Mouse (Mus musculus) forebrain, embryonic 16.5 days (tissue): ENCODE data around the gene Bcl2l10. TPM values are rescaled to one million over a fixed set of nuclear protein-coding genes. Genes with fewer than 3 reads are reported as not detected.
A peak's percentile ranks its signal among the peaks of the same experiment; 100 is the strongest.

ENCODE experiments used
- ATAC-seq: fragments of 200-750 bp; cut with Nextera tagmentation; 2 replicates; pipeline ENCODE4 v1.8.0; 2017; ENCODE audit warnings: mild to moderate bottlenecking, moderate library complexity
- H3K27ac ChIP-seq: fragments of 300-500 bp; sonication (generic); 2 replicates; pipeline ENCODE4 v1.5.1; 2014; ENCODE audit warnings: low read length, control low read depth
- H3K27me3 ChIP-seq: fragments of 300-500 bp; sonication (generic); replicated peaks from 2 replicates; pipeline ENCODE4 v1.6.1; 2014; ENCODE audit warnings: low read length; ENCODE audit not compliant: control insufficient read depth, insufficient read depth
- H3K36me3 ChIP-seq: fragments of 300-500 bp; sonication (generic); 2 replicates; pipeline ENCODE4 v1.6.1; 2014; ENCODE audit not compliant: control insufficient read depth, insufficient read depth
- H3K4me1 ChIP-seq: fragments of 300-500 bp; sonication (generic); replicated peaks from 2 replicates; pipeline ENCODE4 v1.6.1; 2014; ENCODE audit warnings: low read length; ENCODE audit not compliant: control insufficient read depth, insufficient read depth
- H3K4me2 ChIP-seq: fragments of 300-500 bp; sonication (generic); 2 replicates; pipeline ENCODE4 v1.6.1; 2014; ENCODE audit warnings: mild to moderate bottlenecking, low read length, control low read depth
- H3K4me3 ChIP-seq: fragments of 300-500 bp; sonication (generic); replicated peaks from 2 replicates; pipeline ENCODE4 v1.5.1; 2014; ENCODE audit warnings: mild to moderate bottlenecking, low read length, control low read depth
- H3K9ac ChIP-seq: fragments of 300-500 bp; sonication (generic); replicated peaks from 2 replicates; pipeline ENCODE4 v1.6.1; 2014; ENCODE audit warnings: low read depth, low read length, control low read depth
- H3K9me3 ChIP-seq: fragments of 300-500 bp; sonication (generic); 2 replicates; pipeline ENCODE4 v1.6.1; 2016; ENCODE audit warnings: low read length; ENCODE audit not compliant: control insufficient read depth
- WGBS: fragments of 180-500 bp; shearing (Covaris S2); extraction: QIAGEN DNeasy Blood & Tissue Kit; methylation state at CpG from one replicate; pipeline ENCODE4 v1.1.7; 2014; 5-methylcytosine and 5-hydroxymethylcytosine counted together
- polyA plus RNA-seq: library from polyadenylated mRNA; unstranded; fragments of >200 nt; fragmentation: Nextera tagmentation; extraction: Ambion mirVana; gene quantifications from 2 replicates; pipeline ENCODE4 v1.2.1, GENCODE M21; 2015

Bcl2l10 gene
- polyA plus RNA-seq, 1 experiment from 2014 or later, result not detected

DNA sequence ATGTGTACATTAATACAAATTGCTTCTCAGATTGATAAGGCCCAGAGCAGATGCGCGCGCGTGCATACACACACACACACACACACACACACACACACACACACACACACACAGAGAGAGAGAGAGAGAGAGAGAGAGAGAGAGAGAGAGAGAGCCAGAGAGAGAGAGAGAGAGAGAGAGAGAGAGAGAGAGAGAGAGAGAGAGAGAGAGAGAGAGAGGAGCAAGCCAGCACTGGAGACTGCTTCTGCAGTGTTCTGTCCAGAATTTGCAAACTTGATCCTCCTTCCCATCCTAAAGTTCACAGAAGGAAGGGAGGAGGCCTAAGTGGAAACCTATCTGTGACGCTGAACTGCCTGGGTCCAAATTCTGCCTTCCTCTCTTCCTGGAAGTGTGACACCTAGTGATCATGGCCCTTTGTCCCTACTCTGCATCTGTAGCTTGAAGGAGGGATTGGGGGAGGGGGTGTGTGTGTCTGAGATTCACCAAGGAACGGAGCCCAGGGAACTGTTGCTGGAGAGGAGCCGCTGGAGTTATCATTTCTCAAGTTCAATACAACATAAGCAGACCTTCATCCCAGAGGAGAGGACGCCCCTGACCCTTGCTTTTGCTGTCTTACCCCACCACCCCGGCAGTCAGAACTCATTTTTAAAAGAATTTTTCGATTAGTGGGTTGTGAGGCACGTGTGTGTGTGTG lies 34.3 kb upstream of the Bcl2l10 start:
- no peaks in the 10 kb centered on the region for H3K9me3 ChIP-seq
- peak; percentile 35 for ATAC-seq
- H3K27me3 ChIP-seq, result no peaks in the 10 kb centered on the region
- no peaks in the 10 kb centered on the region for H3K36me3 ChIP-seq
- peaks cover 19% of the 10 kb centered on the region for H3K4me1 ChIP-seq
- 33% methylated on average over 11 of the region's 11 CpGs for WGBS
- H3K4me3 ChIP-seq, result peak overlapping the region; percentile 79
- peak overlapping the region; percentile 70 for H3K4me2 ChIP-seq
- peak overlapping the region; percentile 81 for H3K9ac ChIP-seq
- H3K27ac ChIP-seq, result peak overlapping the region; percentile 80

DNA sequence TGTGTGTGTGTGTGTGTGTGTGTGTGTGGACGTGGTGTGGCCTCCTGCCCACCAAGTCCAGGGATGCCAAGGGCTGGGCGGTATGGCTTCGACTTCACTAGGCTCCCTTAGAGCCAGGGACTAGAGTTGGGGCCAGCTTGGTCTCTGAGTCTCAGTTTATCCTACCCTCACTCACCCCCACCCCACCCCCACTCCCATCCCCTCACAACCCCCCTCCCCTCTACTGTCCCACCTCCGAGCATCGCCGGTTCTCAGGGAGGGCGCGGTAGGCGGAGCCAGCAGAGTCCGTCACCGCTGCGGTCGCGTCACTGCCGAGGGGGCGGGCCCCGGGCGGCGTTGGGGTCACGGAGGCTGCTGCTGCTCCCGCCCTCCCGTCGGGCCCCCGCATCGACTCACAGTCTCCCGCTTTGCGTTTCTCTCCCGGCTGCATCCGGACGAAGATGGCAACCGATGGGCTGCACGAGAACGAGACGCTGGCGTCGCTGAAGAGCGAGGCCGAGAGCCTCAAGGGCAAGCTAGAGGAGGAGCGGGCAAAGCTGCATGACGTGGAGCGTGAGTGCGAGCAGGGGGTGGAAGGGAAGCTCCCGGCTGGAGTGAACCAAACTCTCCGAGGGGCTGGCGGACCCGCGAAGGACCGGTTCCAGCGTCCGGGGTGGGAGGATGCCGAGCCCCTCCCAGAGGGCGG lies 33.6 kb upstream of the Bcl2l10 start:
- WGBS, result under 1% methylated on average over 49 of the region's 52 CpGs
- Histone ChIP-seq H3K27ac (peak overlapping the region; percentile 80), H3K4me3 (peak overlapping the region; percentile 79), H3K27me3 (no peaks in the 10 kb centered on the region), H3K4me2 (peak overlapping the region; percentile 70), H3K9me3 (no peaks in the 10 kb centered on the region), H3K4me1 (peaks cover 19% of the 10 kb centered on the region), H3K36me3 (no peaks in the 10 kb centered on the region), H3K9ac (peak overlapping the region; percentile 81)
- ATAC-seq, result peak; percentile 86

- Histone ChIP-seq H3K9ac (peak overlapping the region; percentile 81), H3K9me3 (no peaks in the 10 kb centered on the region), H3K27me3 (no peaks in the 10 kb centered on the region), H3K27ac (peak overlapping the region; percentile 80), H3K36me3 (no peaks in the 10 kb centered on the region), H3K4me3 (peak overlapping the region; percentile 79), H3K4me1 (peaks cover 19% of the 10 kb centered on the region), H3K4me2 (peak overlapping the region; percentile 70)
- WGBS, result 2% methylated on average over 22 of the region's 22 CpGs
- ATAC-seq, result peak; percentile 9
Observed at GRCm38 (mm10) chr9:75314517-75315105, 32.9 kb upstream of the Bcl2l10 start.

DNA sequence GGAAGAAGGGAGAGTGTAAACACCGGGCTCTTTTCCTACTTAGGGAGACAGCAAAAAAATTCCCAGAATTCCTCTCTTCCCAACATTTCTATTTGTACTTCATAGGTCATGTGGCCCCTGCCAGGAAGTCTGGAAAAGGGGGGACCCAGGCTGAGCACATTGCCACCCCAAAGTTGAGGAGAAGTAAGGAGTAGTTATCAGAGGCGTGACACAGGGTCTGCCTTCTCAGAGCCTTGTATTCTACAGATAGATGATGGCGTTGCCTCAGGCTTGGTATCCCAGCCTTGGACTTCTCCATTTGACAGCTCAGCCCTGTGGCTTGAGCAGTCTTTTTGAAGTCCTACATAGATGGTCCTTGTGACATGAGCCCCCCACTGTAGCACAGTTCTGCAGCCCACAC lies 32.3 kb upstream of the Bcl2l10 start:
- Histone ChIP-seq H3K9ac (no peak overlapping the region), H3K4me3 (peak overlapping the region; percentile 79), H3K27me3 (no peaks in the 10 kb centered on the region), H3K4me2 (peak overlapping the region; percentile 70), H3K36me3 (no peaks in the 10 kb centered on the region), H3K4me1 (peaks cover 19% of the 10 kb centered on the region), H3K27ac (no peak overlapping the region), H3K9me3 (no peaks in the 10 kb centered on the region)
- 78% methylated on average over 3 of the region's 3 CpGs for WGBS
- no peak for ATAC-seq

- Histone ChIP-seq H3K4me3 (no peak overlapping the region), H3K27ac (no peak overlapping the region), H3K36me3 (no peaks in the 10 kb centered on the region), H3K4me1 (peaks cover 19% of the 10 kb centered on the region), H3K9me3 (no peaks in the 10 kb centered on the region), H3K9ac (no peak overlapping the region), H3K27me3 (no peaks in the 10 kb centered on the region), H3K4me2 (no peak overlapping the region)
- ATAC-seq, result no peak
- WGBS, result 88% methylated on average over 6 of the region's 6 CpGs
Observed at GRCm38 (mm10) chr9:75316771-75317170, 30.8 kb upstream of the Bcl2l10 start.

DNA sequence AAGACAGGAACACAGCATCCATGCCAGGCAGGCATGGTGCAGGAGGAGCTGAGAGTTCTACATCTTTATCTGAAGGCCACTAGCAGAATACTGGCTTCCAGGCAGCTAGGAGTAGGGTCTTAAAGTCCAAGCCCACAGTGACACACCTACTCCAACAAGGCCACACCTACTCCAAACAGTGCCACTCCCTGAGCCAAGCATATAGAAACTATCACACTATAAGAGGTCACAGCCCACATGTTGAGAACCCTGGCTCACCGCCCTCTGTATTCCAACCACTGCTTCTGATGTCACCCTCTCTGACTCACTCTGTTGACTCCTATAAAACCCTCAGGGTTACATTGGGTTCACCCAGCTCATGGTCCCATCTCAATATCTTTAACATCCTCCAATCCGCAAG lies 29.4 kb upstream of the Bcl2l10 start:
- no peaks in the 10 kb centered on the region for H3K27me3 ChIP-seq
- H3K4me3 ChIP-seq, result no peak overlapping the region

DNA sequence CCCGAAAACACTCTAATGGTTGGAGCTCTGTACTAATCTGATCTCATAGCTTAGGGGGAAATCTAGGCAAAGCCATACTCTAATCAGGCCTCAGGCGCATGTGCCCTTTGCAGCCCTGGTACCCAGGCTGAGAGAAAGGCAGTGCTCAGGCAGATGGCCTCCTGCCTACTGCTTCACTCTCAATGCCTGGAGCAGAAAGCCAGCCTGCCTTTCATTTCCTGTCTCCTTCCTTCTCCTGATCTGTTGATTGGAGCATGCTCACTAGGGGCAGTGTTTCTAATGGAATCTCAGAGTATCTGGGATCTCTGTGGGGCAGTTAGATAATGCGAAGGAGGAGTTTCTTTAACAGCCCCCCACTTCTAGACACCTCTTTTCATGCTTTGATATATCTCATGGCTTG lies 28.2 kb upstream of the Bcl2l10 start:
- Histone ChIP-seq H3K9ac (0 out of 2 replicates have a peak overlapping the region, but pooled peaks have one; percentile 15), H3K4me1 (peaks cover 13% of the 10 kb centered on the region), H3K4me3 (no peak overlapping the region), H3K36me3 (no peaks in the 10 kb centered on the region), H3K4me2 (no peak overlapping the region), H3K27ac (no peak overlapping the region), H3K9me3 (no peaks in the 10 kb centered on the region), H3K27me3 (no peaks in the 10 kb centered on the region)
- WGBS, result 79% methylated on average over 3 of the region's 3 CpGs
- ATAC-seq, result no peak

More for the DNA sequence above, 29.4 kb upstream of the Bcl2l10 start:
- Histone ChIP-seq H3K27ac (no peak overlapping the region), H3K9ac (no peak overlapping the region), H3K4me1 (peaks cover 19% of the 10 kb centered on the region), H3K4me2 (no peak overlapping the region), H3K9me3 (no peaks in the 10 kb centered on the region), H3K36me3 (no peaks in the 10 kb centered on the region)
- no peak for ATAC-seq
- WGBS, result 98% methylated on average over 2 of the region's 2 CpGs

GRCm38 (mm10) chr9:75322099-75322885 lies 25.3 kb upstream of the Bcl2l10 start:
- Histone ChIP-seq H3K27ac (no peak overlapping the region), H3K4me1 (no peaks in the 10 kb centered on the region), H3K4me2 (no peak overlapping the region), H3K27me3 (no peaks in the 10 kb centered on the region), H3K4me3 (no peak overlapping the region), H3K36me3 (no peaks in the 10 kb centered on the region; the same call in 1 of the 2 replicates), H3K9me3 (no peaks in the 10 kb centered on the region), H3K9ac (no peak overlapping the region)
- WGBS, result 85% methylated on average over 13 of the region's 13 CpGs
- ATAC-seq, result no peak

DNA sequence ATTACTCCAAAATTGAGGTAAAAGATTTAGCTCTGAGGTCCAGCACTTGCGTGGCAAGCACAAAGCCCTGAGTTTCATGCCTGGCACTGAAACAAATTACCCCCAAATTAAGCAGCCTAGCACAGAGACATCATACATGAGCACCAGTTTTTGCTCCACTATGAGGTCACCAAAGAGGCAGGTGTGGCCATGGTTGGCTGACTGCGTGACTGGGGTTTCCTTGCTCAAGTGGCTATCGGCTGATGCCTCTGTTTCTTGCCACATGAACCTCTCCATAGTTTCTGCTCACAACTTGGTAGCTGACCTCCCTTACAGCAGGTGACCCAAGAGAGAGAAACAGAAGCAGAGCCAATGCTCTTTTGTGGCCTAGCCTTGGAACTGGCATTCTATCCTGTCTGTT lies 19.5 kb upstream of the Bcl2l10 start:
- WGBS, result 91% methylated on average over 3 of the region's 3 CpGs

More for the DNA sequence above, 19.5 kb upstream of the Bcl2l10 start:
- Histone ChIP-seq H3K4me3 (no peak overlapping the region), H3K27ac (no peak overlapping the region), H3K27me3 (no peaks in the 10 kb centered on the region), H3K4me2 (no peak overlapping the region), H3K36me3 (peaks cover 4% of the 10 kb centered on the region), H3K4me1 (no peaks in the 10 kb centered on the region), H3K9me3 (no peaks in the 10 kb centered on the region), H3K9ac (no peak overlapping the region)
- ATAC-seq, result no peak
